Mouse (Mus musculus) B cell, adult 2 months (primary cell): ENCODE results near the gene Gabrd.

Experiments used
- DNase-seq, 2 experiments: peaks; one replicate each; pipeline ENCODE4 v3.0.0; 2022

Gene Gabrd

DNA sequence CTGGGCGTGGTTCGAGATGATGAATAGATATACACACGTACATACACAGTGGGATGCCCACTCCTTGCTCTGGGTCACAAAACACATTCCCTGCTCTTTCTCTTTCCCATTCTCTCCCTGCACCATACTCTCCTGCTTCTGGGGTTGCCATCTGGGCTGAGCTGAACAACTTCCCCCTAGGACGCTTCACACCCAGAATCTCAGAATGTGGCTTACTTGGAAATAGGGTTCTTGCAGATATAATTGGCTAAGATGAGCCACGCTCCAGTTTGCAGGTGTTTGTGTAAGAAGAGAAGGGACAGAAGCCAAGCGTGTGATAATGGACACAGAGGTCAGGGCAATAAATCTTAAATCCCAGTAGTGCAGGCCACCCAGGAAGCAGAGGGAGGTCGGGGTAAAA is 15.9 kb downstream of the Gabrd start:
- no peak for DNase-seq

- no peak for DNase-seq
These were observed 25.8 kb downstream of the Gabrd start for GRCm38 (mm10) chr4:155371797-155372735.

DNA sequence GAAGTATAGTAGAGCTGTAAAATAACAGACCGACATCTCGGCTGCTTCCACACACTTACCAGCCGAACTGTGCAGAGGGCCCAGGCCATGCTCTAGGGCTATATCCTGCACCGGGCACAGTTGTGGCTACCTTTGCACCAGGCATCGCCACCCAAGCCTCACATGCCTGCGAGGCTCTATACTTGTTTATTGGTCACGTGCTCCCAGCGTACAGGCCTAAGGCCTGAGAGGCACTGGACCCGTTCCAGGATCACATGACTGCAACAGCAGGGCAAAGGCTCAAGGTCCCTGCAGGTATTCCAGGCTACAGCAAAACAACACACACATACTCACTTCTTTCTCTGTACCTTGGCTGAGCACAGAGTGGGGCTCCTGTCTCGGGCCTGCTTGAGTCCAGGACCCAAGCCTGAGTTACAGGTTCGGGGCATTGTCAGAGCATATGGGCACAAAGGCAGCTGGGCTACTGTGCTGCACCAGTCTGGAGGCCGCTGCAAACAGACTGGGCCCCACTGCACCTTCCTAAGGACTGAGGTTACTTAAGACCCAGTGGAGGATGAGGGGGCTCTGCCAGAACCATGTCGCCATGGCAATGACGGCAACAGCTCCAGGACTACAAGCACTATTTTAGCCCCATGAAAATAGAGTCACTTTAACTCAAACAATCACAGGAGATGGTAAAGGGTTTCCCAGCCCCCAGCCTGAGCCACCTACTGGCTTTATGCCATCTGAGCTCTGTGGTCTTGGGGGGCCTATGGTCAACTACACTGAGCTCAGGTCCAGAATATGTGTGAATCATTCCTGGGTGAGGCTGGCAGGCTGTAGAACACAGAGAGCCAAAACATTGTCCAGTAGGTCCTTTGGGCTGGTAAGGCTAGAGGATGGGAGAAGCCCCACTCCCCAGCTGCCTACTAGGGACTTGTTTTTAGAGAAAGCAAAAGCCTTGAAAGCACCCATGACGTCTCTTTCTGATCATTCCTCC is 26.9 kb downstream of the Gabrd start:
- no peak for DNase-seq

DNA sequence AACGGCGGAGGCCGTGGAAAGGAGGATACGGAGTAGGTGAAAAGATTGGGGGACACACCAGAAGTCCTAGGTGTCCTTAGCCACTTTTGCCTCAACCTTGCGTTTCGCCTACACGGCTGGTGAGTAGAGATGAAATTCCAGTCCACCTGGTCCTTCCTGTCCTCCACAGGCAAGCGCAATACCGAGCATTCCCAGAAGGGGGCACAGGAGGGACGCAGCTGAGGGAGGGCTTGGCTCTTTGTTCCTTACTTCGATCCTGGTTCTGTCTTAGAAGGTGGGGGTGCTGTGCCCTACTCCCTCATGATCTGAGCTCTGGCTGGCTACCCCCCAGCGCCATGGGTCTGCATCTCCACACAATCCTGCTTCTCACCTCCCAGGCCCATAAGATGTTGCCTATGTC is 29.2 kb downstream of the Gabrd start:
- peak; percentile 53 to 60 for DNase-seq

GRCm38 (mm10) chr4:155367739-155368138 is 30.2 kb downstream of the Gabrd start:
- no peak for DNase-seq

DNA sequence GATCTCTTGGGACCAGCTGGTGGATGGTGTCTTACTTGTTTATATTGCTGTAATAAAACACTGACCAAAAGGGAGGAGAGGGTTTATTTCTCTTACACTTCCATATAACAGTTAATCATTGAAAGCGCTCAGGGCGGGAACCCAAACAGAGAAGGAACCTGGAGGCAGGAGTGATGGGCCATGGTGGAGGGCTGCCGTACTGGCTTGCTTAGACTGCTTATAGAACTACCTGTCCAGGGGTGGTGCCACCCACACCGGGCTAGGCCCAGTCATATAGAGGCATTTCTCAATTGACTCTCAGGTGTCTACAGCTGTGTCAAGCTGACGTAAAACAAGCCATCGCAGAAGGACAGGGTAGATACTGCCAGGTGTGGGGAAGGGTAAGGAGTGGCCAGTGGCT is 31.1 kb downstream of the Gabrd start:
- no peak for DNase-seq

DNA sequence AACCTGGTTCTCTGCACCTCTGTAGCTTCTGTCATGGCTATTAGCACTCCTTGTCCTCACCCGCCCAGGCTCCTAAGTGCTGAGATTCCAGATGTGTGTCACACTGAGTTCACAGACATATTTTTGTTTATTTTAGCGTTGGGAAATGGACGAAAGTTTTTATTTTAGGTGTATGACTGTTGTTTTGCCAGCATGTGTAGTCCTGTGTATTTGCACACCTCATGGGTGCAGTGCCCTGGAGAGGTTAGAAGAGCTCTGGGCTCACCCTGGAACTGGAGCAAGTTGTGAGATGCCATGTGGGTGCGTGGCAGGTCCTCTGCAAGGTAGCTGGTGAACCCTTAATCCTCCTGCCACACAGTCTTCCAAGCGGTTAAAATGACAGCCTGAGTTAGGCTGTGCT is 35.5 kb downstream of the Gabrd start:
- no peak for DNase-seq

DNA sequence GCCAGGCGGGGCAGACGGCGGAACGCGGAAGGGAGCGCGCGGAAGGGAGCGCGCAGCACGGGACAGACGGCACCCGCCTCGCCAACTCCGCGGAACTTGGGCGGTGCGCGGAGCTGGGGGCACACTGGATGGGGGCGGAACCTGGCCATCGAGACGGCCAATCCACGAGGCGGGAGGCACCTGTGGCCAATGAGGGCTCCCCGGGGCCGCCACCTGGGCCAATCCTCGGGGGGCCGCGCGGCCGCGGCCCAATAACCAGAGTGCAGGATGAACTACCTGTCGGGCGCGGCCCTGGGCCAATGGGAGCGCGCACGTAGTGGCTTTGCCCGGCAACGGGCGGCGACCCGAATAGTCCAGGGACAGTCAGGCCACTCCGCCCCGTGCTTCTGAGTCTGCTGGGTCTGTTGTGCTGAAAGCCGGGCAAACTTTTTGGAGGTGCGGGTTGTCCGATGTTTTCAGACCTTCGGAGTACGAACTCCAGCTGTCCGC is 36.6 kb downstream of the Gabrd start, which contains the start of gene Prkcz:
Gene Prkcz (minus strand): TSS at position 59 of the 489 bp plus-strand sequence.
- DNase-seq = peak; percentile 61 to 70

DNA sequence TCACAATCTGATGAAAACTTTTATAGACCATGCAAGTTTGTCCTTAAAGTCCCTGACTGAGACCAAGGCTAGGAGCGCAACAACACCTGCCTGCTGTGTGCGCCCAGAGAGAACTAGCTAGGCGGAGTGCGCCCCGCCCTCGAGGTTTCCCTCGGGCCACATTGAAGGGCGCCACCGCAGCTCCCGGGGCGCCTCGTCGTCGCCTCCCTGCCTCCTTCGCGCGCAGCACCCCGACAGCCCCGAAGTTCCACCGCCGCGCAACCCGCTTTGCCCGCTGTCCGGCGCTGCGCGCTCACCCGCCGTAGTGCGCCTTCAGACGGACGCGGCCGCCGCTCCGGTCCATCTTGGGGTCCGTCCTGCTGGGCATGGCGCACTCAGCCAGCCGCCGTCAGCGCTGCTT is 37.1 kb downstream of the Gabrd start:
- DNase-seq = peak in 1 of 2 experiments; percentile 19

DNA sequence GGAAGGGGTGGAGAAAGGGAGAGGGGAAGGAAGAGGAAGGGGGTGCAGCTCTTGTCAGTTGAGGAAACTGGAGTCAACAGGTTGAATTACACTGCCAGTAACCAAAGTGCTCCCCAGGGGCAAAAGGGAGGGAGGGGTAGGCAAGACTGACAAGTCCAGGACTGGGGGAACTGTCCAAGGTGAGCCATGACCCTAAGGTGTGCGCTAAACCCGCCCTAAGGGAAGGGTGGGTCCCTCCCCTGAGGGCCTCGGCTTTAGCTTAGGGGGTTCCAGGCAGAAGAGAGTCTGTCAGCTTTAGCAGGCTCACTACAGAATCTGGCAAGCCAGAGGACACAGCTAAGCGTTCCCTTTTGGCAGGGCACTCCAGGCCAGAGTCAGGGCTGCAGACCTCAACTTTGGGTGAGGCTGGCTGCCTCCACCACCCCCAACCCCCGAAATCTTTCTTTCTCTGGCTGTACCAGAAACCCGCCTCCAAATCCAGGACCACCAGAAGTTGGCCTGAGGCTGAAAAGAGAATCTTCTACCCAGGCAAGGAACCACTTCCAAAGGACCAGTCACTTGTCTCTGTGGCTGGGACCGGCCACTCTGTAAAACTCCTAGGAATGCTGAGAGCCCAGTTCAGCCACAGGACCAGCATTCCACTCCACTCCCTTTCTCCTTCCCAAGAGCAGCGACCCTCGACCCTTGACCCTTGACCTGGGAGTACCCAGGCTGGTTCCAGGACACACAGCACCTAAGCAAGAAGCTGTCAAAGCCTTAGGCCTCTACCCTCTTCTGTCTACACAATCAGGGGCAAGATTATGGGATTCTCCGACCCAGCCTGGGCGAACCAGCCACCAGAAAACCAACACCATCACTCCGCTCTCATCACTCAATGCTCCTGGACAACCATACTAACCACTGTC is 38.1 kb downstream of the Gabrd start:
- DNase-seq = no peak

DNA sequence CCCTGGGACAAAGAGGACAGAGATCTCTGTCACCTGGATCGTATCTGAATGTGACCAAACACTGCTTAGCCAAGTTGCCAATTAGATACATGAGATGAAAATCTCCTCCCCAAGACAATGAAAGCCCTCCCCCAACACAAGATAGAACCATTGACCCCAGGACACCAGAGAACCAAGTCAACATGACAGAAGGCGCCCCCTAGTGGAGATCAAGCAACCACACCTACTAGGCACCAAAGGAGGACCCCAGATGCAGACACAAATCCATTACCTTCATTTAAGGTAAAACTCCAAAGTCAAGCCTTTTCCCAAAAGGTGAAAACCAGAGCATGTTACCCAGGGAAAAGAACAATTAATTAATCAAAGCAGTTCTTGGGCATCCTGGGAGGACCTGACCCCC is 40.3 kb downstream of the Gabrd start:
- DNase-seq = peak in 1 of 2 experiments; percentile 27

- no peak for DNase-seq
These were observed 41.6 kb downstream of the Gabrd start for GRCm38 (mm10) chr4:155356354-155356753.

DNA sequence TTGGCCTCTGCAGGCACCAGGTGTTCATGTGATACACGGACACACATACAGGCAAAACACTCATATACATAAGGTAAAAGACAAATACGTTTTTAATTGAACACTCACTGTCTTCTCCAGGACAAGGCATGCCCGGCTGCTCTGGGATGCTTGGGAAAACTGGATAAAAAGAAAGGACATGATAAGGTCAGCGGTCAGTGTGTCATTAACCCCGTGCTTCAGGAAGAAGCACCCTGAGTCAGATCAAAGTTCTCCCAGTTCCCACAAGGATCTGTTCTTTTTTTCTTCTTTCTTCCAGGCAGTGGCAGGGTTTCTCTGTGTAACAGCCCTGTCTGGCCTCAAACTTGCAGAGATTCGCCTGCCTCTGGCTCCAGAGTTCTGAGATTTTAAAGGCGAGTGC is 43.4 kb downstream of the Gabrd start:
- no peak for DNase-seq

GRCm38 (mm10) chr4:155354035-155354434 is 43.9 kb downstream of the Gabrd start:
- no peak for DNase-seq

- DNase-seq = no peak
These were observed 45.3 kb downstream of the Gabrd start for GRCm38 (mm10) chr4:155352581-155352980.

- no peak for DNase-seq
These were observed 51.6 kb downstream of the Gabrd start for GRCm38 (mm10) chr4:155346350-155346749.

GRCm38 (mm10) chr4:155345608-155345953 is 52.3 kb downstream of the Gabrd start:
- peak; percentile 17 to 18 for DNase-seq

GRCm38 (mm10) chr4:155344716-155345607 is 53.0 kb downstream of the Gabrd start:
- DNase-seq = no peak

DNA sequence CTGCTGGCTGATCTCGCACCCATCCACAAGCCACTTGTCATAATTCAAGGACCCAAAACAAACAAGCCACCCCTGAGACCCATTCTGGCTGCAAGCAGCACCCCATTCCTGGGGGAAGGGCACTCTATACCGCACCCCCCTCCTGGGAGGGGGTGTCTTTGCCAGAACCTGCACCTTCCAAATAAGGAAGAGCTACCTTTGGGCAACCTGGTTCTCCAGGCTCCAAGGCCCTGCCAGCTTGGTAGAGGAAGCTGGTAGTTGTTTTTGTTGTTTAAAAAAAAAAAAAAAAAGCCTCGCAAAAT is 53.7 kb downstream of the Gabrd start:
- no peak for DNase-seq

- DNase-seq = no peak
These were observed 54.3 kb downstream of the Gabrd start for GRCm38 (mm10) chr4:155343415-155344298.
